Mouse (Mus musculus) neural tube, embryonic 14.5 days (tissue): Measurements from ENCODE around the gene Azin2. TPM values are rescaled to one million over a fixed set of nuclear protein-coding genes. Genes with fewer than 3 reads are reported as not detected.
A peak's percentile ranks its signal among the peaks of the same experiment; 100 is the strongest.

Source experiments
- ATAC-seq: fragments of 200-750 bp; cut with Nextera tagmentation; 2 replicates; pipeline ENCODE4 v1.8.0; 2017; ENCODE audit warnings: low read depth, mild to moderate bottlenecking, moderate TSS enrichment, moderate library complexity
- H3K27ac ChIP-seq: fragments of 300-500 bp; sonication (generic); 2 replicates; pipeline ENCODE4 v1.5.1; 2014; ENCODE audit warnings: low read depth, mild to moderate bottlenecking, control low read depth, low read length, moderate library complexity, mixed read lengths
- H3K27me3 ChIP-seq: fragments of 300-500 bp; sonication (generic); 2 replicates; pipeline ENCODE4 v1.6.1; 2014; ENCODE audit warnings: low read length; ENCODE audit not compliant: control insufficient read depth, insufficient read depth
- H3K36me3 ChIP-seq: fragments of 300-500 bp; sonication (generic); 2 replicates; pipeline ENCODE4 v1.6.1; 2014; ENCODE audit warnings: low read length, mixed read lengths; ENCODE audit not compliant: control insufficient read depth, insufficient read depth
- H3K4me1 ChIP-seq: fragments of 300-500 bp; sonication (generic); 2 replicates; pipeline ENCODE4 v1.6.1; 2014; ENCODE audit warnings: low read length; ENCODE audit not compliant: control insufficient read depth, insufficient read depth
- H3K4me2 ChIP-seq: fragments of 300-500 bp; sonication (generic); 2 replicates; pipeline ENCODE4 v1.6.1; 2014; ENCODE audit warnings: mild to moderate bottlenecking, low read depth, low read length, control low read depth
- H3K4me3 ChIP-seq: fragments of 300-500 bp; sonication (generic); 2 replicates; pipeline ENCODE4 v1.5.1; 2014; ENCODE audit warnings: low read depth, low read length, control low read depth, mixed read lengths
- H3K9ac ChIP-seq: fragments of 300-500 bp; sonication (generic); replicated peaks from 2 replicates; pipeline ENCODE4 v1.6.1; 2014; ENCODE audit warnings: low read depth, mild to moderate bottlenecking, control low read depth, low read length, mixed read lengths
- H3K9me3 ChIP-seq: fragments of 300-500 bp; sonication (generic); 2 replicates; pipeline ENCODE4 v1.6.1; 2016; ENCODE audit warnings: low read length; ENCODE audit not compliant: control insufficient read depth
- WGBS: fragments of 180-500 bp; shearing (Covaris S2); extraction: QIAGEN DNeasy Blood & Tissue Kit; methylation state at CpG from one replicate; pipeline ENCODE4 v1.1.7; 2014; 5-methylcytosine and 5-hydroxymethylcytosine counted together
- polyA plus RNA-seq: library from polyadenylated mRNA; unstranded; fragments of >200 nt; fragmentation: Nextera tagmentation; extraction: Ambion mirVana; gene quantifications from 2 replicates; pipeline ENCODE4 v1.2.1, GENCODE M21; 2014

The Azin2 gene
- polyA plus RNA-seq, 1 experiment from 2014 or later, result 19.9 TPM

DNA sequence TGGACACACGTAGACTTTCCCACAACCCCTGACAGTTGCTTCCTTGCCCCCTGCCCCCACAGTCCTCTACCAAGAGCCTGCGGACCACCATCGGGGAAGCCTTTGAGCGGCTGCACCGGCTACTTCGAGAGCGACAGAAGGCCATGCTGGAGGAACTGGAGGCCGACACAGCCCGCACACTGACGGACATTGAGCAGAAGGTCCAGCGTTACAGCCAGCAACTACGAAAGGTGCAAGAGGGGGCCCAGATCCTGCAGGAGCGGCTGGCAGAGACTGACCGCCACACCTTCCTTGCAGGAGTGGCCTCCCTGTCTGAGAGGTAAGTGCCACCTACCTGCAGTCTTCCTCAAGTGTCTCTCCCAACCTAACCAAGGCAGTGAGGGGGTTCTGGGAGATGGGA lies 61.8 kb downstream of the Azin2 start:
- Histone ChIP-seq H3K9me3 (no peaks in the 10 kb centered on the region), H3K4me2 (no peak overlapping the region), H3K4me1 (peaks cover 25% of the 10 kb centered on the region), H3K36me3 (peaks cover 15% of the 10 kb centered on the region), H3K27ac (peak overlapping the region; percentile 98), H3K27me3 (no peaks in the 10 kb centered on the region), H3K9ac (no peak overlapping the region), H3K4me3 (no peak overlapping the region)
- ATAC-seq, result no peak
- 84% methylated on average over 14 of the region's 14 CpGs for WGBS

DNA sequence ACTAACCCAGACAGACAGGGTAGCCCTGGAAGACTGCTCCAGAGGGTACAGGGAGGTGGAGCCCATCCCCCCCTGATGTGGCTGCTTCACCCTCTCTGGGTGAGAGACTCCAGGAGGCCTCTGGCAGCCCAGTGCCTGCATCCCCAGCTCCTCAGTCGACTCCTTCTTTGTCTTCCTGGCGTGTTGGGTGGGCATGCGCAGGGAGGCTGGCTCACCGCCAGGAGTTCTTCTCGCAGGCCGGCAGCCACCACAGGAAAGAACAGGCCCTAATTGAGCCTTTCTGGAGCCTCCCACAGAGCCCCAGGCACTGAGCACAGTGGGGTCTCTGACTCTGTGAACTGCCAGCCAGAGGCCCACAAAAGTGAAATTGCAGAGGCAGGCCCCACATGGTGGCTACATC lies 62.9 kb downstream of the Azin2 start:
- Histone ChIP-seq H3K27me3 (no peaks in the 10 kb centered on the region), H3K9me3 (no peaks in the 10 kb centered on the region), H3K4me1 (peaks cover 24% of the 10 kb centered on the region), H3K4me2 (no peak overlapping the region), H3K27ac (peak overlapping the region; percentile 98), H3K4me3 (no peak overlapping the region), H3K9ac (peak overlapping the region; percentile 54), H3K36me3 (peaks cover 15% of the 10 kb centered on the region)
- ATAC-seq, result peak; percentile 90
- WGBS, result under 1% methylated on average over 6 of the region's 6 CpGs

DNA sequence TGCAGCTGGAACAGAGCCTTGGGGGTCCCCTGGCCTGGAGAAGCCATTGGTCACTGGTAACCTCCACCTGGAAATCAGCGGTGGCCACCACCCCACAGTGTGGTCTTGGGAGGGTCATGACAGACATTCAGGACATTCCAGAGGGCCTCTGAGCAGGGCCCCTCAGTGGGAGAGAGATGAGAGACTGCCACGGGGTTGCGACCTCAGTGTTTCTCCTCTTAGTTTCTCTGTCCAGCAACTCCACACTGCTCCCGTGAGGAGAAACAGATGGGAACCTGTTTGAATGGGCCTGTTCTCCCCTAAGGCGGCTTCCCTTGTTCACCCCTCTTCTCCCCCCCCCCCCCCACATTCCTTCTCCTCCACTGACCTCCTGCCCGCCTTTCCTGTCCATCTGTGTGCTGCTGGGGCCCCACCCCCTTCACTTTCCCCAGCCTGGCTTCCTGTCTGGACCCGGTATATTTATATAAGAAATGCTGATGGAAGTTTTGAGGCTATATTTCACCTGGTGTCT lies 64.3 kb downstream of the Azin2 start:
- WGBS, result 25% methylated on average over 6 of the region's 7 CpGs
- Histone ChIP-seq H3K4me3 (no peak overlapping the region), H3K27me3 (no peaks in the 10 kb centered on the region), H3K9me3 (no peaks in the 10 kb centered on the region), H3K4me1 (peaks cover 19% of the 10 kb centered on the region), H3K27ac (peak overlapping the region; percentile 98; the same call in 1 of the 2 replicates), H3K4me2 (no peak overlapping the region), H3K9ac (no peak overlapping the region), H3K36me3 (peaks cover 9% of the 10 kb centered on the region)
- ATAC-seq, result no peak

DNA sequence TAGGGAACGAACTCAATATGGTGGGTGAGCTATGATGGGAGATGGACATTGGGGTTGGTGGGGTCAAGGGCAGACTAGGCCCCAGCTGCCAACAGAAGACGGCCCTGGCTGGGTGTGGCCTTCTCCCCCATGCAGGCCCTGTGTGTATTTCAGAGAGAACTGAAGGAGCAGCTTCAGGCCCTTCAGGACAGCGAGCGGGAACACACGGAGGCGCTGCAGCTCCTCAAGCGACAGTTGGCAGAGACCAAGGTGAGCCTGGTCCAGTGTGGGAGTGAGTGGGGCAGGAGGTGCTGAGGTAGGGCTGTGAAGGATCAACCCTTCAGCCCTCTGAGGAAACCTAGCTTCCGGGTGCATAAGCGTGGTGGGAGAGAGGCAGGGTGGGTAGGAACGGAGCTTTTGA lies 65.6 kb downstream of the Azin2 start:
- Histone ChIP-seq H3K27me3 (no peaks in the 10 kb centered on the region), H3K9ac (no peak overlapping the region), H3K9me3 (no peaks in the 10 kb centered on the region), H3K27ac (no peak overlapping the region), H3K36me3 (no peaks in the 10 kb centered on the region; the same call in 1 of the 2 replicates), H3K4me3 (no peak overlapping the region), H3K4me1 (peaks cover 19% of the 10 kb centered on the region), H3K4me2 (no peak overlapping the region)
- WGBS, result 96% methylated on average over 10 of the region's 10 CpGs
- ATAC-seq, result no peak

DNA sequence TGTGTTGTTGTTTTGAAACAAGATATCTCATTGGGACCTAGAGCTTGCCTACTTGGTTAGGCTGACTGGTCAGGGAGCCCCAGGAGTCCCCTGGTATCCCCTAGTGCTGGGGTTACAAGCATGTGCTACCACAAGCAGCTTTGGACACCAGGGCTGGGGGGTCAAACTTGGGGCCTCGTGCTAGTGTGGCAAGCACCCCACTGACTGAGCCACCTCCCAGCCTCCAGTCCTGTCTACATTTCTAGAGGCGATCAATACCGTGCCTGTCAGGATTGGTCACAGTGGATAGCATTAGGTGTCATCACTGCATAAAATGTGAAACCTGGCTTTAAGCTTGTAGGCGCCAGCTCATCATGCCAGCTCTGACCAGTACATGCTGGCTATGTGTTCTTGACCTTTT lies 66.4 kb downstream of the Azin2 start:
- no peak overlapping the region for H3K27ac ChIP-seq
- peaks cover 19% of the 10 kb centered on the region for H3K4me1 ChIP-seq
- H3K9me3 ChIP-seq, result no peaks in the 10 kb centered on the region
- H3K36me3 ChIP-seq, result no peaks in the 10 kb centered on the region; the same call in 1 of the 2 replicates
- H3K9ac ChIP-seq, result no peak overlapping the region
- ATAC-seq, result no peak
- no peak overlapping the region for H3K4me2 ChIP-seq
- no peaks in the 10 kb centered on the region for H3K27me3 ChIP-seq
- WGBS, result 93% methylated on average over 4 of the region's 4 CpGs
- no peak overlapping the region for H3K4me3 ChIP-seq

DNA sequence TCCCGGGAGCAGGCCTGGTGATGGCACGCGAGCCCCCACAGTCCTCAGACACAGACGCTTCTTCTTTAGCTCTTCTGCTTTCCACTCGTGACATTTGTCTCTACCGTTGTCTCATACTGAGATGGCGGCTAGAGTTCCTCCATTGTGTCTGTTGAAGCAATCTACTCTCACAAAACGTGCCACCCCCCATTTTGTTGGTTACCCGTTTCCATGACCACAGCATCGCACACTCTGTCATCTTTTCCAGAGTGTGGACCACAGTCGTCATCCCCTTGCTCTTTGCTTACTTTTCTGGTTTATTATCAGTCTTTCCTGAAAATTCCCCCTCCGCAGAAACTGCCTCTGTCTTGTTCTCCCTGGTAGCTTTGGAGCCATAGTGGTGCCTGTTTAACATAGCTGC lies 68.1 kb downstream of the Azin2 start:
- WGBS, result 67% methylated on average over 12 of the region's 12 CpGs
- no peak for ATAC-seq

DNA sequence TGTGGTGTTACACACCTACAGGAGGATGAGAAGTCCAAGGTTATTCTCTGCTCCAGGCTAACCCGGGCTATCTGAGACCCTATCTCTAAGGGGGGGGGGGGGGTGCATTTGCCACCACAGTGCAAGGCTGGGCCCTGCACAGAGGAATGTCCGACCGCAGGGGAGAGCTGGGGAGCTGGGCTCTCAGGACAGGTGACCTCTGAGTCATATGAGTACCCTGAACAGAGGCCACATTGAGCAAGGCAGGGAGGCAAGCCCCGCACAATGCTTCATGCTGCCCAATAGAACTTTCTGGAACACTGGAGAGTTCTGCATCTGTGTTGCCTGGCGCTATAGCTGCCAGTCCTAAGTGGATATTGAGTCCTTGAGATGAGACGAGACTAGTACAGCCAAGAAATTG lies 70.1 kb downstream of the Azin2 start:
- WGBS, result 81% methylated on average over 6 of the region's 6 CpGs
- no peak overlapping the region for H3K27ac ChIP-seq

More for the DNA sequence above, 68.1 kb downstream of the Azin2 start:
- H3K9me3 ChIP-seq, result no peaks in the 10 kb centered on the region
- no peak overlapping the region for H3K4me2 ChIP-seq
- peaks cover 6% of the 10 kb centered on the region for H3K4me1 ChIP-seq
- no peaks in the 10 kb centered on the region for H3K36me3 ChIP-seq
- no peak overlapping the region for H3K27ac ChIP-seq
- no peak overlapping the region for H3K9ac ChIP-seq
- no peak overlapping the region for H3K4me3 ChIP-seq
- H3K27me3 ChIP-seq, result no peaks in the 10 kb centered on the region

DNA sequence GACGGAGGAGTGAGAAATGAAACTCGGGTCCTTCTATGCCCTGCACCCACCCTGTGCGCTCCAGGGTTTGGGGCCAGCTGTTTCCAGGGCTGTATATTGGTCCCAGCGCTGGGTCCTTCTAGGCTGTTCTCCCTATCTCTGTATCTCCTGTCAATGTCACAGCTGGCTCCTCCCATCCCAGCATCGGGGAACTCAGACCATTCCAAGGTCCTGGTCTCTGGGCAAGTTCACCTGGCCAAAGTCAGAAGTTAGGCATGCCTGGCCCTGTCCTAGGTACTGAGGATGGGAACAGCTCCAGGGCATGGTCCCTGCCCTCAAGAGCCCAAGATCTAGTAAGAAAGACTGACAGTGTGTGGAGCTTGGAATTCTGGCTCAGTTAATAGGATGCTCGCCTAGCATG lies 70.5 kb downstream of the Azin2 start:
- no peaks in the 10 kb centered on the region for H3K27me3 ChIP-seq
- no peaks in the 10 kb centered on the region for H3K9me3 ChIP-seq
- H3K4me3 ChIP-seq, result no peak overlapping the region
- H3K4me2 ChIP-seq, result no peak overlapping the region
- ATAC-seq, result no peak
- H3K36me3 ChIP-seq, result no peaks in the 10 kb centered on the region
- no peak overlapping the region for H3K27ac ChIP-seq
- H3K4me1 ChIP-seq, result peaks cover 14% of the 10 kb centered on the region
- no peak overlapping the region for H3K9ac ChIP-seq
- WGBS, result 79% methylated on average over 6 of the region's 6 CpGs

More for the DNA sequence above, 70.1 kb downstream of the Azin2 start:
- ATAC-seq, result no peak
- Histone ChIP-seq H3K4me2 (no peak overlapping the region), H3K4me3 (no peak overlapping the region), H3K36me3 (no peaks in the 10 kb centered on the region), H3K4me1 (peaks cover 9% of the 10 kb centered on the region), H3K9ac (no peak overlapping the region), H3K9me3 (no peaks in the 10 kb centered on the region), H3K27me3 (no peaks in the 10 kb centered on the region)

DNA sequence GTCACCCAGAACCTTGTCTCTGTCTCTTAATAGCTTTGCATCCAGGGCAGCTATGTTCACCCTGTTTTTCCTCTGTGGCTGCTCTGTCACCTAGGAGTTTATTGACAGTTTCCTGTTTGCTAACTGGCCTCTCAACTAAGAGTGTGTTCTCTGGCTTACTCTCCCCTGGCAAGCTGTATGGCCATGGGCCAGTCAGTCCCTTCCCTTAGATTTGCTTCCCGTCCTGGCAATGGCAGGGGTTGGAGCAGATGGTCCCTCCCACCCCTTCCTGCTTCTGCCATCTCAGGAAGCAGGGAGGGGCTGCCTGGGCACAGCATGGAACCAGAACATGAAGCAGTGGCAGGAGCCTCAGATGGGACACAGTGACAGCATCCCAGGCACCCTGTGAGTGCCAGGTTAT lies 71.1 kb downstream of the Azin2 start:
- H3K4me2 ChIP-seq, result no peak overlapping the region
- H3K27me3 ChIP-seq, result no peaks in the 10 kb centered on the region
- no peak overlapping the region for H3K27ac ChIP-seq
- no peak overlapping the region for H3K9ac ChIP-seq
- peaks cover 20% of the 10 kb centered on the region for H3K4me1 ChIP-seq
- ATAC-seq, result no peak
- WGBS, result 24% methylated on average over 1 of the region's 1 CpGs
- H3K9me3 ChIP-seq, result no peaks in the 10 kb centered on the region
- H3K36me3 ChIP-seq, result no peaks in the 10 kb centered on the region
- no peak overlapping the region for H3K4me3 ChIP-seq
